Mouse (Mus musculus) hindbrain, embryonic 16.5 days (tissue): ENCODE results near the gene Gtf2a2. TPM values are rescaled to one million over a fixed set of nuclear protein-coding genes. Genes with fewer than 3 reads are reported as not detected.
"Not testable (repeated sequence)": the region's sequence is repeated elsewhere in the genome, so short reads cannot be mapped to it uniquely, and the experiment has no call there.

Source experiments
- ATAC-seq: fragments of 200-750 bp; cut with Nextera tagmentation; 2 replicates; pipeline ENCODE4 v1.8.0; 2017; ENCODE audit warnings: moderate TSS enrichment, moderate library complexity
- H3K27ac ChIP-seq: fragments of 300-500 bp; sonication (generic); 2 replicates; pipeline ENCODE4 v1.5.1; 2014; ENCODE audit warnings: low read depth, mild to moderate bottlenecking, control low read depth, low read length, moderate library complexity
- H3K27me3 ChIP-seq: fragments of 300-500 bp; sonication (generic); replicated peaks from 2 replicates; pipeline ENCODE4 v1.6.1; 2014; ENCODE audit warnings: low read length; ENCODE audit not compliant: control insufficient read depth, insufficient read depth
- H3K36me3 ChIP-seq: fragments of 300-500 bp; sonication (generic); 2 replicates; pipeline ENCODE4 v1.6.1; 2014; ENCODE audit warnings: mild to moderate bottlenecking, low read length, moderate library complexity, mixed read lengths; ENCODE audit not compliant: control insufficient read depth, insufficient read depth
- H3K4me1 ChIP-seq: fragments of 300-500 bp; sonication (generic); 2 replicates; pipeline ENCODE4 v1.6.1; 2014; ENCODE audit warnings: low read depth, low read length; ENCODE audit not compliant: control insufficient read depth, insufficient read depth
- H3K4me2 ChIP-seq: fragments of 300-500 bp; sonication (generic); 2 replicates; pipeline ENCODE4 v1.6.1; 2014; ENCODE audit warnings: mild to moderate bottlenecking, low read length, control low read depth, moderate library complexity
- H3K4me3 ChIP-seq: fragments of 300-500 bp; sonication (generic); 2 replicates; pipeline ENCODE4 v1.5.1; 2014; ENCODE audit warnings: mild to moderate bottlenecking, low read length, control low read depth, moderate library complexity
- H3K9ac ChIP-seq: fragments of 300-500 bp; sonication (generic); 2 replicates; pipeline ENCODE4 v1.6.1; 2014; ENCODE audit warnings: low read depth, mild to moderate bottlenecking, control low read depth, low read length, moderate library complexity
- H3K9me3 ChIP-seq: fragments of 300-500 bp; sonication (generic); 2 replicates; pipeline ENCODE4 v1.6.1; 2014; ENCODE audit warnings: mild to moderate bottlenecking, low read length, moderate library complexity; ENCODE audit not compliant: control insufficient read depth
- WGBS: fragments of 180-500 bp; shearing (Covaris S2); extraction: QIAGEN DNeasy Blood & Tissue Kit; methylation state at CpG from one replicate; pipeline ENCODE4 v1.1.7; 2014; 5-methylcytosine and 5-hydroxymethylcytosine counted together
- polyA plus RNA-seq: library from polyadenylated mRNA; unstranded; fragments of >200 nt; fragmentation: Nextera tagmentation; extraction: Ambion mirVana; gene quantifications from 2 replicates; pipeline ENCODE4 v1.2.1, GENCODE M21; 2015

The Gtf2a2 gene
- polyA plus RNA-seq, 1 experiment from 2014 or later, result 196 TPM

DNA sequence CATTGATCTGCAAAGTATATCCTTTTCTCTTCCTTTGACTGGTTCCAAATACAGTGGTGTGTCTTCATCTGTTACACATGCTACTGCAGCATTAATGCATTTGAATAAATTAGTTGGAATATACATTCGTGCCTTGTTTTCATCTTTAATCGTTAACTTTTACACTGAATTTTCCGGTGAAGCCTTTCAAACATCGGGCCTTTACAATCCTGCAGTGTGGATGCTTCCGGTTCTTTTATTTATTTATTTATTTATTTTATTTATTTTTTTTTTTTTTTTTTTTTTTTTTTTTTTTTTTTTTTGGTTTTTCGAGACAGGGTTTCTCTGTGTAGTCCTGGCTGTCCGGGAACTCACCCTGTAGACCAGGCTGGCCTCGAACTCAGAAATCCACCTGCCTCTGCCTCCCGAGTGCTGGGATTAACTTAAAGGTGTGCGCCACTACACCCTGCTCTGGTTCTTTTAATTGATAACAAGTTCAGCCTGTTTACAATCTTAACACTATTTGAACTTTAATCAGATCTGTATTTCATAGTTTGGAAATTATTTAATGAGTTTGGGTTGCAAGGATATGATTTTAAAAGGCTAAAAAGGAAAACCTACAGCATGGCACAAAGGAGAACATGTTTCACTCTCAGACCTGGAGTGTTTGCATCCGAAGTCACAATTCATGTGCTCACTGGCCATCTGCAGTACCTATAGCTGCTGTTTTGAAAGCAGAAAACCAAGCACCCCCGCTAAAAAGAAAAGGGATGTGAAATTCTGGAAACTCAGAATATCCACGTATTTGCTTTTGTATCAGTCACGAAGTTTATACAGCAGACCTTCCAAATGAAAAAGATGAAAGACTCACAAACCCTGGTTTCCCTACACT is 578 bp upstream of the Gtf2a2 start:
- peaks cover 14% of the 10 kb centered on the region for H3K4me1 ChIP-seq
- 62% methylated on average over 14 of the region's 14 CpGs for WGBS
- H3K4me3 ChIP-seq, result peak overlapping the region; percentile 93
- H3K9me3 ChIP-seq, result no peaks in the 10 kb centered on the region
- H3K36me3 ChIP-seq, result peaks cover 18% of the 10 kb centered on the region
- peak overlapping the region; percentile 65 for H3K9ac ChIP-seq
- H3K27ac ChIP-seq, result peak overlapping the region; percentile 95
- no peaks in the 10 kb centered on the region for H3K27me3 ChIP-seq
- peak; percentile 40 for ATAC-seq
- peak overlapping the region; percentile 67 for H3K4me2 ChIP-seq

DNA sequence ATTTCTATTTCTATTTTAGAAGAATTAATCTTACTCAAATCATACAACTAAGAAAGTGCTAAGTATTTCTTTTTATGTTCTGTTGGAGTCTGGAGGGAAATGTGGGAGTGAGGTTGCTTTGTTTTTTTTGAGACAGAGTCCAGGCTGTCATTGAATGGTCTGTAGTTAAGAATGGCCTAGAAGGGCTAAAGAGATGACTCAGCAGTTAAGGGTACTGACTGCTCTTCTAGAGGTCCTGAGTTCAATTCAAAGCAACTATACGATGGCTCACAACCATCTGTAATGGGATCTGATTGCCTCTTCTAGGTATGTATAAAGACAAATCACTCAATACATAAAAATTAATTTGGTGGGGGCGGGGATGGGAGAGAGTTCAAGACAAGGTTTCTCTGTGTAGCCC is 3.3 kb downstream of the Gtf2a2 start:
- 96% methylated on average over 2 of the region's 2 CpGs for WGBS
- Histone ChIP-seq H3K4me1 (peaks cover 14% of the 10 kb centered on the region), H3K27me3 (no peaks in the 10 kb centered on the region), H3K9me3 (no peaks in the 10 kb centered on the region), H3K9ac (no peak overlapping the region), H3K4me2 (no peak overlapping the region), H3K27ac (no peak overlapping the region), H3K4me3 (no peak overlapping the region), H3K36me3 (peaks cover 4% of the 10 kb centered on the region)
- ATAC-seq, result no peak

- Histone ChIP-seq H3K9me3 (no peaks in the 10 kb centered on the region), H3K27me3 (no peaks in the 10 kb centered on the region), H3K36me3 (peaks cover 4% of the 10 kb centered on the region), H3K4me3 (no peak overlapping the region), H3K27ac (no peak overlapping the region), H3K4me2 (no peak overlapping the region), H3K4me1 (peaks cover 4% of the 10 kb centered on the region), H3K9ac (no peak overlapping the region)
- ATAC-seq, result no peak
These were observed 6.5 kb downstream of the Gtf2a2 start for GRCm38 (mm10) chr9:70018879-70019278.

- Histone ChIP-seq H3K4me2 (no peak overlapping the region), H3K4me1 (no peaks in the 10 kb centered on the region), H3K27me3 (no peaks in the 10 kb centered on the region), H3K27ac (no peak overlapping the region), H3K9me3 (no peaks in the 10 kb centered on the region), H3K4me3 (no peak overlapping the region), H3K9ac (no peak overlapping the region), H3K36me3 (peaks cover 4% of the 10 kb centered on the region)
- 68% methylated on average over 1 of the region's 1 CpGs for WGBS
- ATAC-seq, result no peak
These were observed 9.3 kb downstream of the Gtf2a2 start for GRCm38 (mm10) chr9:70021610-70022009.

GRCm38 (mm10) chr9:70022083-70022482 is 9.7 kb downstream of the Gtf2a2 start:
- Histone ChIP-seq H3K9ac (no peak overlapping the region), H3K9me3 (no peaks in the 10 kb centered on the region), H3K27me3 (no peaks in the 10 kb centered on the region), H3K4me1 (no peaks in the 10 kb centered on the region), H3K36me3 (peaks cover 4% of the 10 kb centered on the region), H3K4me2 (no peak overlapping the region), H3K27ac (no peak overlapping the region), H3K4me3 (no peak overlapping the region)
- no peak for ATAC-seq
- 93% methylated on average over 4 of the region's 4 CpGs for WGBS

DNA sequence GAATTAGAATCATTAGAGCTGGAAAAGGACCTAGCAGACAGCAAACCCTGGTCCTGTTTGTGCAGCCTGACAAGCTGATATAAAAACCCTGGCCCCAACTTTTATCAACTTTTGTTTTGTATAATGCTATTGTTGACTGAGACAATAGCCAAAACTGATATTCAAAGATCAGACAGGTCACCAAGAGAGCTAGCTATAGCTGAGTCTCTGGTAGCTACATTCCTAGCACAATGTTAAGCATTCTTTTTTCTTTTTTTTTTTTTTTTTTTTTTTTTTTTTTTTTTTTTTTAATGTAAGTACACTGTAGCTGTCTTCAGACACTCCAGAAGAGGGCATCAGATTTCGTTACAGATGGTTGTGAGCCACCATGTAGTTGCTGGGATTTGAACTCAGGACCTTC is 11.3 kb downstream of the Gtf2a2 start:
- H3K27me3 ChIP-seq, H3K9ac ChIP-seq, H3K27ac ChIP-seq, H3K9me3 ChIP-seq, ATAC-seq, H3K36me3 ChIP-seq, H3K4me2 ChIP-seq, H3K4me3 ChIP-seq, H3K4me1 ChIP-seq: not testable (repeated sequence)
- 60% methylated on average over 1 of the region's 1 CpGs for whole genome bisulfite sequencing

DNA sequence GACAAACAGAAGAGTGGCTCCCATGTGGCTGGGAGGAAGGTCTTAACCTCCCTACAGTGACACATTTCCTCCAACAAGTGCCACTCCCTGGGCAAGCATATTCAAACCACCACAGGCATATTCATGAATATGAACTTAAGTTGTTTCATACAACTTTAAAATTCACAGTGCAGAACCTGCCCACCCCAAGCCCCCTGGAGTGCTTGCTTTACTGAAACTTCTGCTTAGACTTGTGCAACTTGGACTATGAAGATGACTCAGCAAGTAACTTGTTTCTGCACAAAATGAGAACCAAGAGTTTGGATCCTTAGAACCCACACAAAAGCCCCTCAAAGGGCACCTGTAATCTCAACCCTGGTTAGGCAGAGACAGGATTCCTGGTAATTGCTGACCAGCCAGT is 12.3 kb downstream of the Gtf2a2 start:
- Histone ChIP-seq H3K36me3 (peaks cover 4% of the 10 kb centered on the region), H3K4me1 (no peaks in the 10 kb centered on the region), H3K9ac (no peak overlapping the region), H3K9me3 (no peaks in the 10 kb centered on the region), H3K27me3 (no peaks in the 10 kb centered on the region), H3K4me3 (no peak overlapping the region), H3K4me2 (no peak overlapping the region), H3K27ac (no peak overlapping the region)
- no peak for ATAC-seq

DNA sequence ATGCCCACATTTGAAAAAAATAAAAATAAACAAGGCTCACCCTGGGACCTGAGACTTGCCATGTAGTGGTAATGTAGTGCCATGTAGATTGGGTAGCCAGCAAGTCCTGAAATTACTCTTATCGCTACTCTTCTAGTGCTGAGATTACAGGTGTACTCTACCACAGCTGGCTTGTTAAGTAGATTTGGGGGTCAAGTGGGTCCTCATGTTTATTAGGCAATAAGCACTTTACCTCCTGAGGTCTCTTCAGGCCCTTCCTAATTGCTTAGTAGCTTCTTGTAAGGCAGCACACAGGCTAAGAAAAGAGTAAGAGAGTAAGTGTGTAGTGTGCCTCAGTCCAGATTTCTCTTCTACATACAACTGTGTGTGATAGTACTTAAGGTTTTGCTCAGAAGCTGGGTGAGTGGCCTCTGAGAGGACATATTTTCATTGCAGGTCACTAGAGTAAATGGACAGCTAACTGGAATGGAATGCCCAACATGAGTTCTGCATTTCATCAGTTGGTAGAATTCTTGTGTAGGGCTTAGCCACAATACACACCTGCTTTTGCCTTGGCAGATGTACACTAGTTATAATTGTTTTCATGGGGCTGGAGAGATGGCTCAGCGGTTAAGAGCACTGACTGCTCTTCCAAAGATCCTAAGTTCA is 13.1 kb downstream of the Gtf2a2 start:
- H3K9ac ChIP-seq, result no peak overlapping the region
- H3K4me2 ChIP-seq, result no peak overlapping the region
- WGBS, result 89% methylated on average over 2 of the region's 2 CpGs
- H3K36me3 ChIP-seq, result no peaks in the 10 kb centered on the region
- no peak overlapping the region for H3K4me3 ChIP-seq
- no peaks in the 10 kb centered on the region for H3K27me3 ChIP-seq
- H3K9me3 ChIP-seq, result no peaks in the 10 kb centered on the region
- ATAC-seq, result no peak
- H3K27ac ChIP-seq, result no peak overlapping the region
- no peaks in the 10 kb centered on the region for H3K4me1 ChIP-seq

GRCm38 (mm10) chr9:70032167-70032566 is 19.8 kb downstream of the Gtf2a2 start:
- H3K9ac ChIP-seq, result no peak overlapping the region
- no peak for ATAC-seq
- no peaks in the 10 kb centered on the region for H3K36me3 ChIP-seq
- H3K9me3 ChIP-seq, result no peaks in the 10 kb centered on the region
- no peaks in the 10 kb centered on the region for H3K27me3 ChIP-seq
- no peaks in the 10 kb centered on the region for H3K4me1 ChIP-seq
- H3K4me3 ChIP-seq, result no peak overlapping the region
- no peak overlapping the region for H3K4me2 ChIP-seq
- H3K27ac ChIP-seq, result no peak overlapping the region
- 97% methylated on average over 1 of the region's 1 CpGs for WGBS
